ENCODE assay signal across 13 mouse cellular contexts in the genomic region with DNA sequence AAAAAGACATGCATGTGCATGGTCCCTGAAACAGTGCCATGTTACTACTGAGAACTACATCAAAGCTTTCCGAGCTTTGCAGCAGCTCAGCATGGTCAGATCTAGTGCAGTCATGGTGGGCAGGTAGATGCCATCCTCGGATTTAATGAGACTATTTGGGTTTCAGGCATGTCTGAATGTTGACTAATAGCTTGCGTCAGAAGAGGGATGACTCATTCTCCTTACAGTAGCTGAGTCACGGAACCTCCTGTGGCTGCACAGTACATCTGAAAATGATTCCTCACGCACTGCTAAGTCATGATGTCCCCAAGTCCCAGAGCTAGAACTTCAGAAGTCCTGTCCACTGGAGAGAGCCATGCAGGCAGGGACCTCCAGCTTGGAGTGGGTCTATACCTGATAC. TPM values are rescaled to one million over a fixed set of nuclear protein-coding genes. Genes with fewer than 3 reads are reported as not detected.
A peak's percentile ranks its signal among the peaks of the same experiment; 100 is the strongest.
DNase-seq lines count a peak whose midpoint lies in the region; ATAC-seq lines count a peak whose summit lies in the region.
"Had no signal": no experiment of that assay in that cellular context is flagged by ENCODE, and none has a peak within 500 bp of the region (broad histone marks: within the 10 kb centered on the region; RNA-seq: fewer than 3 reads in every experiment).

No protein-coding gene starts in this region.

- ATAC-seq in granulocyte monocyte progenitor cell, adult 5-6 weeks (replicated peaks; ENCODE audit: poor library complexity, severe bottlenecking), result peak; percentile 86
- ATAC-seq: forebrain, postnatal 0 days; hindbrain, postnatal 0 days had no signal

- DNase-seq in right cerebral cortex, adult 2 months (ENCODE audit: low spot score in 2 of 2), result peak; percentile 63 to 64
- no peak for DNase-seq in right cerebral cortex, postnatal 10 days (ENCODE audit: low spot score in 2 of 2)
- peak; percentile 70 for DNase-seq in adipocyte (ENCODE audit: low spot score)
- DNase-seq in telencephalon, adult 2 months (ENCODE audit: low read depth, low spot score), result peak; percentile 75
- no peak for DNase-seq in c-Kit-positive CD71-positive TER-119-positive erythroid progenitor cells, embryonic 14.5 days (ENCODE audit: low spot score)
- no peak for DNase-seq in B cell, adult 2 months
- DNase-seq: embryo, embryonic 11 days; forebrain, postnatal 0 days; kidney, postnatal 36 days; lung, postnatal 4 days; retina, postnatal 1 day had no signal

RNA-seq across cellular contexts. Expression of gene Gpc1, which starts 31.8 kb away (rescaled TPM):
- total RNA-seq in granulocyte monocyte progenitor cell, adult 5-6 weeks (2014; fragmentation: Nextera tagmentation), result 63.6 and 65.2 TPM in 2 replicates
- 70.6 and 74.6 TPM in 2 replicates for total RNA-seq in granulocyte monocyte progenitor cell, adult 5-6 weeks (2017)

Comparison
In these comparisons a context has a peak if more than half of its experiments do, and no peak if none do; other contexts are left out.
1. DNase-seq: peak in right cerebral cortex, adult 2 months (2 of 2), adipocyte (single experiment) and telencephalon, adult 2 months (single experiment); none in right cerebral cortex, postnatal 10 days (0 of 2), c-Kit-positive CD71-positive TER-119-positive erythroid progenitor cells, embryonic 14.5 days (single experiment) and B cell, adult 2 months (0 of 2).